Mouse (Mus musculus) frontal cortex, adult 2 months (tissue): Measurements from ENCODE around the gene Mlst8. TPM values are rescaled to one million over a fixed set of nuclear protein-coding genes. Genes with fewer than 3 reads are reported as not detected.
"Not testable (repeated sequence)": the region's sequence is repeated elsewhere in the genome, so short reads cannot be mapped to it uniquely, and the experiment has no call there.

Experiments
- DNase-seq, 2 experiments: peaks; one replicate each; pipeline ENCODE4 v3.0.0; 2022; ENCODE audit warnings: low spot score in 1 of 2; ENCODE audit errors: extremely low spot score in 1 of 2
- polyA plus RNA-seq: library from polyadenylated mRNA; depleted of rRNA; stranded (reverse); fragments of >200 nt; gene quantifications from 2 replicates; pipeline ENCODE4 v1.2.3, GENCODE M21; 2012

The Mlst8 gene
- polyA plus RNA-seq, 1 experiment, result 37.9 TPM

DNA sequence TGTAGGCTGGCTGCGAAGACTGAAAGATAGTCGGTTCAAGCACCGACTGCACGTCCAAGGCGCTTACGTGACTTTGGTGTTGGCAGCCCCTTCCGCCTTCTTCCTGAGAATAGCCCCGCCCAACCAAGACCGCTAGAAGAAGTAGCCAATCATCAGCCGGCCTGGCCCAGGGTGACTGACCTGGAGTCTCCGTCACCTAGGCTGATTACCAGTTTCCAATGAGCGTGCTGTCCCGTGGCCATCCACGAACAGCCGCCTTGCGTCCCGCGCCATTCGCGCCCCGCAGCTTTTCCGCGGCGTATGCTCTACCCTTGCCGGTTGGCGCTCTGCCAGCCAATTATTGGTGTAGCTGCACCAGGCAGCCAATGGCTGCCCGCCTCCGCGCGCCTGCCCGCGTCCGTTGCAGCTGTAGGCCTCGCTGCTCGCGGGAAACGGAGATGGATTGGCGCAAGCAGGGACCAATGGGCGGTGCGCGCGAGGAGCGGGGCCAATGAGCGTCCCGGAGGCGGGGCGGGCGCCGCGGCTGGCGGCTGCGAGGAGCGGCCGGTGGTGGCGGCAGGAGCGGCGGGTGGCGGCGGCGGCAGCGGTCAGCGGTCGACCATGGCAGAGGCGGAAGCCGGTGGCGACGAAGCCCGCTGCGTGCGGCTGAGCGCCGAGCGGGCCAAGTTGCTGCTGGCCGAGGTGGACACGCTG, 8.8 kb downstream of the Mlst8 start, which contains the start of the genes E4f1 and Pgp:
E4f1 (minus strand) TSS at position 404 of the 693 bp plus-strand sequence.
Pgp (plus strand) TSS at position 483 of the 693 bp plus-strand sequence.
- DNase-seq, result peak; percentile 98 to 99

DNA sequence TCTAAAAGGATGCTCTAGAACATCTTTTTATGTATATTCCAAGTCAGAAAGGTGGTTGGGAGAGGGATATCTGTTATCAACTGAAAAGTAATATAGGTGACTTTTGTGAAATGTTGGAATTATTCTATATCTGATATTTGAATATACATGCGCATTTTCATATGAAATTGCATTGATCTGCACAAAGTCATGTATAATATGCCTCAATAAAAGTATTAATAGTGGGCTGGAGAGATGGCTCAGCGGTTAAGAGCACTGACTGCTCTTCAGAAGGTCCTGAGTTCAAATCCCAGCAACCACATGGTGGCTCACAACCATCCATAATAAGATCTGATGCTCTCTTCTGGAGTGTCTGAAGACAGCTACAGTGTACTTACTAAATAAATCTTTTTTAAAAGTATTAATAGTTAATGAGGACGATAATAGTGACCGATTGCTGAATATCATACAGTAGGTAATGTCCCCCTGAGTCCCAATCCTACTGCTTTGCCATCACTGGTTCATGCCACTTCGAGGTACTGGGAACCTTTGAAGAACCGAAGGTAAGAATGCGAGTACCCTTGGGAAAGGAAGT, 9.5 kb downstream of the Mlst8 start:
- no peak for DNase-seq

- no peak for DNase-seq
Measured at GRCm38 (mm10) chr17:24468636-24469246, 10.1 kb downstream of the Mlst8 start.

DNA sequence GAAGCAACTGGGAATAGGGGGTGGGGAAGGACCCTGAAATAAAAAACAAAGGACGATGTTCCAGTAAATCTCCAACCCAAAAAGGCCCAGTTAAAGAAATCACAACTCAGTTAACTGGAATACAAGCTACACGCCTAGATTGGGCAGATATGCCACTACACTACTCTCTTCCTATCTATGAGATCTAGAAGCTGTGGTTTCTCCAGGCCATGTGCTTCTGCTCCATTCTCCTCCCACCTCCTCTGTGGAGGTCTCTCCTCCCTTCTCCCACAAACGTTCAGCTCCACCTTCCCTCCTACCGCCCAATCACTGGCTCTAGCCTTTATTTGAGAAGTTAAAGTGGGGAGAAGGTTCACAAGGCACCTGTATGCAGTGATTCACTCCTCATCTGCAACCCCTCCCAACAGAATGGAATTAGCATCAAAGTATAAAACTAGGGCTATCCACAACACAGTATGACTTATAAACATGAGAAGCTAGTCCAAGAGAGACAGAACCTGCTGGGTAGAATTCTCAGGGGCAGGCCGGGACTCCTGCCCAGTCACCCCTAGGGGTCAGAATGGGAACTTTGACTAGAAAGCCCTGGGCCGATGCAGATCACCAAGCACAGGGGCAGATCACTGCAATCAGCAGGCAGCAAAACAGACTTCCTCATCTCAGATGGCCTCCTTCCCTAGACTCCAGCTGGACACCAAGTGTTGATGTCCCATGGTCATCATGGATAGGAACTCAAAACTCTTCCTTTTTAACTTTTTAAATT, 15.3 kb downstream of the Mlst8 start:
- DNase-seq, result no peak

- no peak for DNase-seq
Measured at GRCm38 (mm10) chr17:24462932-24463331, 15.9 kb downstream of the Mlst8 start.

DNA sequence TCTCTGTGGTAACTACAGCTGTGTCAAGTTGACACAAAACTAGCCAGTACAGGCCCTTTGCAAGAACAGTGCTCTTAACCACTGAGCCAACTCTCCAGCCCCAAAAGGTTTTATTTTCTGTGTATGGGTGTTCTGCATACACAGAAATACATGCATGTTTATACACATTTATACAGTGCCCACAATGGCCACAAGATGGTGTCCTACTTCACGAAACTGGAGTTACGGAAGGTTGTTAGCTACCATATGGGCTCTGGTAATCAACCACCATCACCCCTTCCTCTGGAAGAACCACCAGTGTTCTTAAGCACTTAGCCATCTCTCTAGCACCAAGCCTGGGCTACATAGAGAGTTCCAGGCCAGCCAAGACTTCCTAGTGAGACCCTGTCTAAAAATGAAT, 17.3 kb downstream of the Mlst8 start:
- peak in 1 of 2 experiments; percentile 33 for DNase-seq

DNA sequence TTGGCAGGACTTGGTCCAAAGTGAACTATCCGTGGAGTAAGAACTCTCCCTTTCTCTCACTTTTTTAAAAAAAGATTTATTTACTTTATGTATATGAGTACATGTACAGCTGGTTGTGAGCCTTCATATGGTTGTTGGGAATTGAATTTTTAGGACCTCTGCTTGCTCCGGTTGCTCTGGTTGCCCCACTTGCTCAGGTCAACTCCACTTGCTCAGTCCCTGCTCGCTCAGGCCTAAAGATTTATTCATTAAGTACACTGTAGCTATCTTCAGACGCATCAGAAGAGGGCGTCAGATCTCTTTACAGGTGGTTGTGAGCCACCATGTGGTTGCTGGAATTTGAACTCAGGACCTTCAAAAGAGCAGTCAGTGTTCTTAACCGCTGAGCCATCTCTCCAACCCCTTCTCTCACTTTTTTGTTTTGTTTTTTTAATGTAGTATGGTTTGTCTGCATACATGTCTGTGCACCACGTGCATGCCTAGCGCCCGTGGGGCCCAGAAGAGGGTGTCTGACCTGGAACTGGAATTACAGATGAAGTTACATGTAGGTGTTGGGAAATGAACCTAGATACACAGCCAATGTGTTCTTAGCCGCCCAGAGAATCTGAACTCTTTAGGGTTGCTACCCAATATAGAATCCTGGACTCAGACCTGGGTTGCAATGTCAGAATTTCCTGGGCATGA, 23.2 kb downstream of the Mlst8 start:
- not testable (repeated sequence) for DNase-seq

DNA sequence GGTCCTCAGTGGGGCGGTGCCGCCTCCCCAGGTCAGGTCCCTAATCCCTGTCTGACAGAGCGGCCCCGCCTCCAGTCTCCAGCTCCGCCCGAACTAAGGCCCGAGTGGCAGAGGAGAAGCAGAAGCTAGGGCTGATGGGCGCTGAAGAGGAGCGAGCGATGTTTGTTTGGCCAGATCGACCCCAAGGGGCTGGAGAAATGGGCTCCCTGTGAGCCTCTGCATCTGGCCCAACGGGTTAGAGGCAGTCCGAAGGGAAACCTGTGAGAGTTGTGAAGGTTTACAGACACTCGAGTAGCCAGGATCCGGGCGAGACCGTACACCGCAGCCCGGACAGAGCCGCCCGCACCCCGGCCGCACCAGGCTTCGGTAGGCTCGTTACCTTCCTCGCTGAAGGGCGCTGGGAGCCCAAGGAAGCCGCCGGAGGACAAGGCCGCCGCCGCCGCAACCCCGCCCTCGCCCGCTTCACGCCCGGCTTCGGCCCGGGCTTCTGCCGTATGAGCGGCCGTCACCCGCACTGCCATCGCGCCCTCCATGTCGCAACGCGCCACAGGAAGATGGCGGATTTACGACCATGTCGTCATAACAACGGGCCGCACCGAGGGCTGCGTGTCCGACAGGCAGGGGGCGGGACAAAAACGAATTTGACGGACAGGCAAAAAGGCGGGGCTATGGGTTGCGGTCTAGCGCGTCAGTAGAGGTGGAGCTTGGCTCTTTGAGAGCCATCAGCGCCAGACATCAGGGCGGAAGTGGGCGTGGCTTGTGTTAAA, 23.9 kb downstream of the Mlst8 start:
- DNase-seq, result peak; percentile 98 to 99

- DNase-seq, result no peak
Measured at GRCm38 (mm10) chr17:24454218-24454755, 24.6 kb downstream of the Mlst8 start.

DNA sequence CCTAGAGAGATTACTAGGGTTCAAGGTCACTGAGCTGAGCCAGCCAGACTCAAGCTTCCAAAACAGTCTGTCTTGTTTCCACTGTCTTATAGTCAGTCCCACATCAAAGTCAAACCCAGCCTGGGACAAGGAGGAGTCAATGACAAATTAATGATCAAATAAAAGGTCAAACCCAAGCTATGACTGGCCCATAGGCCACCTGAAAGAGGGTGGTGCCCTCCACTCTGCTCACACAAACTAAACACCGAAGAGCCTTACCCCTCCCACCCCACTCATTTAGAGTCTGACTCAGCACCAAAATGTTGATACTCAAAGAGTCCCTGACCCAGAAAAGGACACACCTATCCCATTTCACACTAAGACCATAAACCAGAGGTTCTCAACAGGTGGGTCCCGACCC, 25.5 kb downstream of the Mlst8 start:
- DNase-seq, result no peak

- no peak for DNase-seq
Measured at GRCm38 (mm10) chr17:24451220-24451619, 27.7 kb downstream of the Mlst8 start.

DNA sequence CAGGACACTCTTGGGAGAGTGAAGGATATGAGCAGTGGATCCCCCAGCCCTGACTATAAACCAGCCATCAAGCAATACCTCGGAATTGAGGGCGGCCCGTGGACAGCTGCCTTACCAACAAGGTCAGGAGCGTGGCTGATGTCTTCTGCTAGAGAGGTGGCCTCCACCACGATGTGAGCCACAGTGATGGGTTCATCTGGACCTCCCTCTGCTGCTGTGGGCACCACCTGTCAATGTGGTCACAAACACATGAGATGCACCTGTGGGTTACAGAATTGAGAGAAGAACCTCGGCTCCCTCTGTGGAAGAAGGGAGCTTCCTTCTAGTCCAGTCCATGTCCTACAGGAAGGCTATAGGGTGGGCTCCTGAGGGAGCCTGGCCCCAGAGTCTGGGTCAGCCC, 29.4 kb downstream of the Mlst8 start:
- DNase-seq, result no peak

DNA sequence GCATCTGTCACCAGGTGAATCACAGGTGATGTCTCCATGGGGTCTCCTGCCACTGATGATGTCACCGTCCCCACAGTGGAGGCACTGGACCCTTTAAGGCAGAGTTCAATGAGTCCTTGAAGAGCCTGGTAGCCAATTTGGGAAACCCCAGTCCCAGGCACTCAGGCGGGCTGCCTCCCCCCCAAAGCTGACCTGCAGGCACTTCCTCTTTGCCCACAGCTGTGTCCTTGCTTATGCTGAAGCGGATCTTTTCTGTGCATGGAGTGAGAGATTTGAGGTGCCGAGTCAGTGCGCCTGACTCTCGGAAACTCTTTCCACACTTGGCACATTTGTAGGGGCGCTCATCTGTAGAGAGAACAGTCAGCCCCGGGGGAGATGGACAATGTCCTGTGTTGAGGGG, 32.3 kb downstream of the Mlst8 start:
- DNase-seq, result no peak

DNA sequence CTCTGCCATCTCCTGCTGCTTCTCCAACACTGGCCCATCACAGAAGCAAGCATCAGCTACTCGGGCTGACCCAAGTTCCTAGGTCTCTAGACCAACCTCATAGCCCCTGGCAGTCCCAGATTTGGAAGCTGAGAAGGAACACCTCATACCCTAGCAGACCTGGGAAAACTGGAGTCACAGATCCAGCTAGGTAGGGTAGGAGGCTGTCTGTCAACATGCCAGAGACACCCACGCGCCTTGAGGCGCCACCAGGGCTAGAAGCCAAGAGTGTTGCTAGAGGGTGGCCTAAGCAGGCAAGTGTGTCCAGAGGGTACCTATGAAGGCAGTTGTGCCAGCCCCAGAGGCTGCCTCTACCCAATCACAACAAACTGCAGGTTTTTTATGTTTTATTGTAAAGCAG, 35.5 kb downstream of the Mlst8 start:
- DNase-seq, result peak; percentile 46 to 67

GRCm38 (mm10) chr17:24442632-24443155, 36.2 kb downstream of the Mlst8 start, which contains the start of gene Dnase1l2:
Gene Dnase1l2 (minus strand): TSS chr17:24443105.
- no peak for DNase-seq

- no peak for DNase-seq
Measured at GRCm38 (mm10) chr17:24442107-24442506, 36.8 kb downstream of the Mlst8 start.

- DNase-seq, result no peak
Measured at GRCm38 (mm10) chr17:24441148-24441547, 37.7 kb downstream of the Mlst8 start.

GRCm38 (mm10) chr17:24440377-24440776, 38.5 kb downstream of the Mlst8 start:
- DNase-seq, result no peak

GRCm38 (mm10) chr17:24437016-24437415, 41.9 kb downstream of the Mlst8 start:
- DNase-seq, result peak in 1 of 2 experiments; percentile 66
